Mouse (Mus musculus) forebrain, embryonic 15.5 days (tissue): ENCODE results near the gene Gpr155. TPM values are rescaled to one million over a fixed set of nuclear protein-coding genes. Genes with fewer than 3 reads are reported as not detected.

Source experiments
- ATAC-seq: fragments of 200-750 bp; cut with Nextera tagmentation; replicated peaks from 2 replicates; pipeline ENCODE4 v1.8.0; 2017; ENCODE audit warnings: mild to moderate bottlenecking, moderate TSS enrichment, moderate library complexity
- H3K27ac ChIP-seq: fragments of 300-500 bp; sonication (generic); replicated peaks from 2 replicates; pipeline ENCODE4 v1.5.1; 2015; ENCODE audit warnings: mild to moderate bottlenecking, inconsistent platforms
- H3K27me3 ChIP-seq: fragments of 300-500 bp; sonication (generic); 2 replicates; pipeline ENCODE4 v1.6.1; 2015; ENCODE audit warnings: inconsistent platforms
- H3K36me3 ChIP-seq: fragments of 300-500 bp; sonication (generic); 2 replicates; pipeline ENCODE4 v1.6.1; 2015; ENCODE audit warnings: mild to moderate bottlenecking, inconsistent platforms
- H3K4me1 ChIP-seq: fragments of 300-500 bp; sonication (generic); 2 replicates; pipeline ENCODE4 v1.6.1; 2015; ENCODE audit warnings: inconsistent platforms
- H3K4me2 ChIP-seq: fragments of 300-500 bp; sonication (generic); replicated peaks from 2 replicates; pipeline ENCODE4 v1.6.1; 2015; ENCODE audit warnings: mild to moderate bottlenecking, inconsistent platforms
- H3K4me3 ChIP-seq: fragments of 300-500 bp; sonication (generic); 2 replicates; pipeline ENCODE4 v1.5.1; 2015; ENCODE audit warnings: mild to moderate bottlenecking, inconsistent platforms
- H3K9ac ChIP-seq: fragments of 300-500 bp; sonication (generic); replicated peaks from 2 replicates; pipeline ENCODE4 v1.6.1; 2015; ENCODE audit warnings: mild to moderate bottlenecking, inconsistent platforms
- H3K9me3 ChIP-seq: fragments of 300-500 bp; sonication (generic); 2 replicates; pipeline ENCODE4 v1.6.1; 2016; ENCODE audit warnings: inconsistent platforms
- WGBS: fragments of 180-500 bp; shearing (Covaris S2); methylation state at CpG from one replicate; pipeline ENCODE4 v1.1.7; 2015; ENCODE audit warnings: mixed read lengths; 5-methylcytosine and 5-hydroxymethylcytosine counted together
- polyA plus RNA-seq: library from polyadenylated mRNA; unstranded; fragments of >200 nt; fragmentation: Nextera tagmentation; extraction: Ambion mirVana; gene quantifications from 2 replicates; pipeline ENCODE4 v1.2.1, GENCODE M21; 2015

Gene Gpr155
- polyA plus RNA-seq, 1 experiment from 2014 or later: 11.2 TPM

- H3K27me3 ChIP-seq: no peaks in the 10 kb centered on the region
- H3K9me3 ChIP-seq: no peaks in the 10 kb centered on the region
- H3K36me3 ChIP-seq: peaks cover 22% of the 10 kb centered on the region
- H3K4me2 ChIP-seq: peak within 1 kb of the TSS; percentile 93
- H3K27ac ChIP-seq: peak within 1 kb of the TSS; percentile 81
- peak; percentile 97 for ATAC-seq
- WGBS: under 1% methylated on average over 64 of the region's 64 CpGs
- H3K9ac ChIP-seq: peak within 1 kb of the TSS; percentile 68
- peaks cover 18% of the 10 kb centered on the region for H3K4me1 ChIP-seq
- H3K4me3 ChIP-seq: peak within 1 kb of the TSS; percentile 56
Measured at GRCm38 (mm10) chr2:73312152-73313116, 73.9 kb downstream of the Gpr155 start, which contains the start of the genes Scrn3 and Cir1. Scrn3 (plus strand) TSS chr2:73312601. Cir1 (minus strand) TSS chr2:73312701.

GRCm38 (mm10) chr2:73306006-73306405 lies 80.4 kb downstream of the Gpr155 start:
- Histone ChIP-seq H3K27me3 (no peaks in the 10 kb centered on the region), H3K4me2 (no peak overlapping the region), H3K36me3 (peaks cover 69% of the 10 kb centered on the region), H3K4me1 (peaks cover 5% of the 10 kb centered on the region; the same call in 1 of the 2 replicates), H3K9me3 (no peaks in the 10 kb centered on the region), H3K9ac (no peak overlapping the region), H3K27ac (no peak overlapping the region), H3K4me3 (no peak overlapping the region)
- WGBS: 89% methylated on average over 7 of the region's 7 CpGs
- no peak for ATAC-seq

DNA sequence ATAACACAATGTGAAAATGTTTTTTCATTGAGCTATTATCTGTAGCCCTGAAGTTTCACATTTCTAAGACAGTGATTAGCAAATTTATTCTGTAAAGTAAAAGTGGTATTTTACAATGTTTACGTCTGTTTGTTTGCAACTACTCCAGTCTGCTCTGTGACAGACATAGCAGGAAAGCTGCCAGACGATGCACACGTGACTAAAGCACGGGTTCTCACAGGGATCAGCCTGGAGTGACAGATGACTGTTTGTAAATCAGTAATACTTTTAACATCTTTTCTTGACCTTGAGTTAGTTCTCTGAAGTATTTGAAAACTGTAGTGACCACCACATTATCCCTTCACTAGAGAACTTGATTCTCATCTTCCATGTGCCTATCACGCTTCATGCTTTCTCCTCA lies 81.9 kb downstream of the Gpr155 start:
- no peak for ATAC-seq
- Histone ChIP-seq H3K27ac (no peak overlapping the region), H3K4me3 (no peak overlapping the region), H3K4me1 (no peaks in the 10 kb centered on the region), H3K4me2 (no peak overlapping the region), H3K27me3 (no peaks in the 10 kb centered on the region), H3K9ac (no peak overlapping the region), H3K9me3 (no peaks in the 10 kb centered on the region), H3K36me3 (peaks cover 68% of the 10 kb centered on the region)
- 87% methylated on average over 5 of the region's 5 CpGs for WGBS

- H3K27ac ChIP-seq: no peak overlapping the region
- no peaks in the 10 kb centered on the region for H3K4me1 ChIP-seq
- H3K36me3 ChIP-seq: peaks cover 54% of the 10 kb centered on the region
- no peak for ATAC-seq
- H3K4me3 ChIP-seq: no peak overlapping the region
- H3K4me2 ChIP-seq: no peak overlapping the region
- no peaks in the 10 kb centered on the region for H3K9me3 ChIP-seq
- no peak overlapping the region for H3K9ac ChIP-seq
- 95% methylated on average over 9 of the region's 9 CpGs for WGBS
- no peaks in the 10 kb centered on the region for H3K27me3 ChIP-seq
Measured at GRCm38 (mm10) chr2:73302722-73303121, 83.7 kb downstream of the Gpr155 start.

DNA sequence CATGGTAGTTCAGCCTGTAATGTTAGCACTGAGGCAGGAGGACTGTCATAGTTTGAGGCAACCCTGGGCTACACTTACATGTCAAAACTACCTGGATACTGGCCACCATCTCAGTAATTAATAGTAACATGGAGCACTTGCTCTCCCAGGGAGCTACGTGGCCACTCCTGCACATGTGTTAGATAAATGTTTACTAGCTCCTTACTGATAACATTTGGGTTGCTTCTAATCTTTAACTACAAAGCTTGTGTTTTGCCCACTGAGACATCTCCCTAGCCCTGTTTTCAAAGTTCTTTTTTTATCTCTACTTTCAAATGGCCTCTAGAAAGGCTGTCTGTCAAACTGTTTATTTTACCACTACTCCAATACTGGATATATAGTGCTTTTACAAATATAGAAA lies 84.4 kb downstream of the Gpr155 start:
- Histone ChIP-seq H3K36me3 (peaks cover 49% of the 10 kb centered on the region), H3K4me3 (no peak overlapping the region), H3K4me2 (no peak overlapping the region), H3K4me1 (no peaks in the 10 kb centered on the region), H3K27me3 (no peaks in the 10 kb centered on the region), H3K9me3 (no peaks in the 10 kb centered on the region), H3K27ac (no peak overlapping the region), H3K9ac (no peak overlapping the region)
- no peak for ATAC-seq
- WGBS: 100% methylated on average over 1 of the region's 1 CpGs

DNA sequence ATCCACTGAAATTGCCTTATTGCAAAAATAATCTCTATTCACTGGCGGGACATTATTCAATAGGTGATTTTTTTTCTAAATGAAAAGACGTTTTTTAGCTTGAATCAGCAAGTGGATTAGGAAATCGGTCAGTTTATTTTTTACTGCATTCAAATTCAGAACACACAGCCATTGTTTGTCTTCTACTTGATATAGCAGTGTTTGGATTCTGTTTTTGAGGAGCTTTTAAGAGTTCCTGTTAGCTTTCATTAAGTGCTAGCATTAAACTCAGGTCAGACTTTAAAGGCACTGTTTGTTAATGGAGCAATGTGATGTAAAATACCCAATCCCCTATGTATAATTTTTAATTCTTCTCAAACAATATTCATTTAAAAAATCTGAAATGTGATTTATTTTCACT lies 87.5 kb downstream of the Gpr155 start:
- no peak for ATAC-seq
- Histone ChIP-seq H3K9me3 (no peaks in the 10 kb centered on the region), H3K36me3 (peaks cover 29% of the 10 kb centered on the region), H3K27ac (no peak overlapping the region), H3K4me1 (no peaks in the 10 kb centered on the region), H3K4me2 (no peak overlapping the region), H3K9ac (no peak overlapping the region), H3K27me3 (no peaks in the 10 kb centered on the region), H3K4me3 (no peak overlapping the region)
- 25% methylated on average over 3 of the region's 3 CpGs for WGBS

DNA sequence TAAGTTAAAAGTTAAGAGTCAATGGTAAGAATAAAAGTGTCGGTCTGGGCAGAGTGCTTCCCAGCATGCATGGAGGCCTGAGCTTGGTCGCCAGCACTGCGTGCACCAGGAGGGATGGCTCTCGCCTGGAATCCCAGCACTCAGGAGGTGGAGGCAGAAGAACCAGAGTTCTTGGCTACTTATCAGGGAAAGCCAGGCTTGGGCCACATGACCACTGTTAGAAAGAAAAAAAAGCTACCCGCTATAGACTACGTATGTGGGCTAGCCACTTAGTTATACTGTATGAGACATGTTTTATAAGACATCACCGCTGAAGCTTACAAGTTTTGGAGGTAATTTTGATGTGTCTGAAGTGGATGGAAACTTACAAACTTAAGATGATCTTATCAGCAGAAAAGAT lies 88.2 kb downstream of the Gpr155 start:
- no peak for ATAC-seq
- Histone ChIP-seq H3K4me1 (no peaks in the 10 kb centered on the region), H3K27me3 (no peaks in the 10 kb centered on the region), H3K9ac (no peak overlapping the region), H3K27ac (no peak overlapping the region), H3K9me3 (no peaks in the 10 kb centered on the region), H3K4me2 (no peak overlapping the region), H3K36me3 (peaks cover 27% of the 10 kb centered on the region), H3K4me3 (no peak overlapping the region)
- WGBS: 79% methylated on average over 7 of the region's 7 CpGs

DNA sequence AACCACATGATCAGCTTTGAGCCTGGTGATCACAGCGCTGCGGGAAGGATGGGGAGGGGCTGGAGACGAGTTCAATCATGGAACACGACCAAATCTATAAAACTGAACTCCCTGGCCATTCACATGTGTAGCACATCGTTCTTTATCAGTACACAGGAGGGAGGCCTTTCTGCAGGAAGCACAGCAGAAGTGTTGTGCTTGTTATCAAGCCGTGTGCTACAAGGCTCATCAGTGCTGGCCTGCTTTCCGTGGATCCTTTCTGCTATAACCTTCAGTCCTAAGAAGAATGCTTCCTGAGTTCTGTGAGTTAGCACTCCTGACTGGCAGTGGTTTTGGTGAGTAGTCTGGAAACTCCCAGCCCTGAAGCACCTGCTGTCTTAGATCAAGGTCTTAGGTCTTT lies 91.3 kb downstream of the Gpr155 start:
- H3K36me3 ChIP-seq: 0 out of 2 replicates have a peak, but pooled peaks cover 7% of the 10 kb centered on the region
- H3K9me3 ChIP-seq: no peaks in the 10 kb centered on the region
- H3K27ac ChIP-seq: no peak overlapping the region
- H3K4me1 ChIP-seq: no peaks in the 10 kb centered on the region
- H3K4me3 ChIP-seq: no peak overlapping the region
- H3K9ac ChIP-seq: no peak overlapping the region
- no peaks in the 10 kb centered on the region for H3K27me3 ChIP-seq
- no peak for ATAC-seq
- WGBS: 90% methylated on average over 7 of the region's 7 CpGs
- H3K4me2 ChIP-seq: no peak overlapping the region

Other genes starting within 250 kb of the Gpr155 start
- 97.2 and 99.5 TPM in 2 replicates for gene Ola1, start 167.6 kb downstream of the Gpr155 start, polyA plus RNA-seq
- gene Sp9, start 114.6 kb downstream of the Gpr155 start, polyA plus RNA-seq: 12.4 and 13.5 TPM in 2 replicates
- 8.5 and 9.3 TPM in 2 replicates for gene Scrn3, start 74.0 kb downstream of the Gpr155 start, polyA plus RNA-seq
- 28.5 and 30.5 TPM in 2 replicates for gene Cir1, start 73.9 kb downstream of the Gpr155 start, polyA plus RNA-seq
- 1.9 and 2.1 TPM in 2 replicates for gene Wipf1, start 143.2 kb upstream of the Gpr155 start, polyA plus RNA-seq
- gene Chrna1, start 193.8 kb upstream of the Gpr155 start, polyA plus RNA-seq: 0.11 TPM in 2 replicates